Mouse (Mus musculus) forebrain, embryonic 13.5 days (tissue): Measurements from ENCODE around the gene Vmn2r66. TPM values are rescaled to one million over a fixed set of nuclear protein-coding genes. Genes with fewer than 3 reads are reported as not detected.

ENCODE experiments used
- ATAC-seq: fragments of 200-750 bp; cut with Nextera tagmentation; 2 replicates; pipeline ENCODE4 v1.8.0; 2017
- H3K27ac ChIP-seq: fragments of 300-500 bp; sonication (generic); 2 replicates; pipeline ENCODE4 v1.5.1; 2015; ENCODE audit warnings: inconsistent platforms, mild to moderate bottlenecking, moderate library complexity
- H3K27me3 ChIP-seq: fragments of 300-500 bp; sonication (generic); 2 replicates; pipeline ENCODE4 v1.6.1; 2015; ENCODE audit warnings: mild to moderate bottlenecking, inconsistent platforms
- H3K36me3 ChIP-seq: fragments of 300-500 bp; sonication (generic); 2 replicates; pipeline ENCODE4 v1.6.1; 2015; ENCODE audit warnings: mild to moderate bottlenecking, inconsistent platforms; ENCODE audit not compliant: poor library complexity, severe bottlenecking
- H3K4me1 ChIP-seq: fragments of 300-500 bp; sonication (generic); 2 replicates; pipeline ENCODE4 v1.6.1; 2015; ENCODE audit warnings: inconsistent platforms
- H3K4me2 ChIP-seq: fragments of 300-500 bp; sonication (generic); 2 replicates; pipeline ENCODE4 v1.6.1; 2015; ENCODE audit warnings: inconsistent platforms, mild to moderate bottlenecking, moderate library complexity
- H3K4me3 ChIP-seq: fragments of 300-500 bp; sonication (generic); 2 replicates; pipeline ENCODE4 v1.5.1; 2015; ENCODE audit warnings: mild to moderate bottlenecking, inconsistent platforms
- H3K9ac ChIP-seq: fragments of 300-500 bp; sonication (generic); 2 replicates; pipeline ENCODE4 v1.6.1; 2015; ENCODE audit warnings: mild to moderate bottlenecking, inconsistent platforms
- H3K9me3 ChIP-seq: fragments of 300-500 bp; sonication (generic); replicated peaks from 2 replicates; pipeline ENCODE4 v1.6.1; 2016; ENCODE audit warnings: inconsistent platforms
- WGBS: fragments of 180-500 bp; shearing (Covaris S2); methylation state at CpG from one replicate; pipeline ENCODE4 v1.1.7; 2015; 5-methylcytosine and 5-hydroxymethylcytosine counted together
- polyA plus RNA-seq: library from polyadenylated mRNA; unstranded; fragments of >200 nt; fragmentation: Nextera tagmentation; extraction: Ambion mirVana; gene quantifications from 2 replicates; pipeline ENCODE4 v1.2.1, GENCODE M21; 2015

Vmn2r66 gene
- polyA plus RNA-seq = not detected in 2 replicates

- Histone ChIP-seq H3K4me1 (no peaks in the 10 kb centered on the region), H3K4me3 (no peak within 1 kb of the TSS), H3K27ac (no peak within 1 kb of the TSS), H3K4me2 (no peak within 1 kb of the TSS), H3K27me3 (no peaks in the 10 kb centered on the region), H3K9ac (no peak within 1 kb of the TSS), H3K9me3 (peaks cover 6% of the 10 kb centered on the region; the same call in 1 of the 2 replicates), H3K36me3 (no peaks in the 10 kb centered on the region)
- ATAC-seq = no peak
- WGBS = 90% methylated on average over 1 of the region's 1 CpGs
Observed at GRCm38 (mm10) chr7:85012168-85012567, at the start of gene Vmn2r66. TSS of gene Vmn2r66 (minus strand) at chr7:85012268.

- H3K27me3 ChIP-seq = no peaks in the 10 kb centered on the region
- no peak for ATAC-seq
- H3K9me3 ChIP-seq = no peaks in the 10 kb centered on the region; the same call in 1 of the 2 replicates
- no peak overlapping the region for H3K27ac ChIP-seq
- H3K36me3 ChIP-seq = no peaks in the 10 kb centered on the region
- H3K9ac ChIP-seq = no peak overlapping the region
- H3K4me3 ChIP-seq = no peak overlapping the region
- 69% methylated on average over 2 of the region's 2 CpGs for WGBS
- H3K4me1 ChIP-seq = no peaks in the 10 kb centered on the region
- no peak overlapping the region for H3K4me2 ChIP-seq
Observed at GRCm38 (mm10) chr7:84996694-84997093, 15.4 kb downstream of the Vmn2r66 start.

GRCm38 (mm10) chr7:84964015-84964414, 48.1 kb downstream of the Vmn2r66 start, which contains the start of gene Vmn2r65:
TSS of gene Vmn2r65 (minus strand) at chr7:84964115.
- Histone ChIP-seq H3K9ac (no peak within 1 kb of the TSS), H3K27ac (no peak within 1 kb of the TSS), H3K36me3 (no peaks in the 10 kb centered on the region), H3K4me2 (no peak within 1 kb of the TSS), H3K4me1 (no peaks in the 10 kb centered on the region), H3K9me3 (peaks cover 4% of the 10 kb centered on the region; the same call in 1 of the 2 replicates), H3K4me3 (no peak within 1 kb of the TSS), H3K27me3 (no peaks in the 10 kb centered on the region)
- no peak for ATAC-seq
- 41% methylated on average over 1 of the region's 1 CpGs for WGBS

Other genes with a start within 250 kb of the Vmn2r66 start
- gene Olfr291, start 158.7 kb downstream of the Vmn2r66 start, polyA plus RNA-seq = not detected in 2 replicates
- not detected in 2 replicates for gene Vmn2r65, start 48.2 kb downstream of the Vmn2r66 start, polyA plus RNA-seq
- not detected in 2 replicates for gene Vmn2r67, start 143.7 kb upstream of the Vmn2r66 start, polyA plus RNA-seq
- not detected in 2 replicates for gene Vmn2r68, start 225.5 kb upstream of the Vmn2r66 start, polyA plus RNA-seq